Mouse (Mus musculus) left cerebral cortex, adult 18-20 months (tissue): ENCODE results near the gene Aknad1. TPM values are rescaled to one million over a fixed set of nuclear protein-coding genes. Genes with fewer than 3 reads are reported as not detected.

ENCODE experiments used
- DNase-seq, 2 experiments: peaks; one replicate each; pipeline ENCODE4 v3.0.0; 2021 to 2022; ENCODE audit warnings: low spot score in 2 of 2, mixed read lengths in 1 of 2
- total RNA-seq, 2 experiments: library from RNA; stranded (reverse); gene quantifications; 2 replicates each; pipeline ENCODE4 v1.2.3; 2021

Gene Aknad1
- total RNA-seq, 2 experiments from 2014 or later, result 0.12 TPM; not detected in 1

DNA sequence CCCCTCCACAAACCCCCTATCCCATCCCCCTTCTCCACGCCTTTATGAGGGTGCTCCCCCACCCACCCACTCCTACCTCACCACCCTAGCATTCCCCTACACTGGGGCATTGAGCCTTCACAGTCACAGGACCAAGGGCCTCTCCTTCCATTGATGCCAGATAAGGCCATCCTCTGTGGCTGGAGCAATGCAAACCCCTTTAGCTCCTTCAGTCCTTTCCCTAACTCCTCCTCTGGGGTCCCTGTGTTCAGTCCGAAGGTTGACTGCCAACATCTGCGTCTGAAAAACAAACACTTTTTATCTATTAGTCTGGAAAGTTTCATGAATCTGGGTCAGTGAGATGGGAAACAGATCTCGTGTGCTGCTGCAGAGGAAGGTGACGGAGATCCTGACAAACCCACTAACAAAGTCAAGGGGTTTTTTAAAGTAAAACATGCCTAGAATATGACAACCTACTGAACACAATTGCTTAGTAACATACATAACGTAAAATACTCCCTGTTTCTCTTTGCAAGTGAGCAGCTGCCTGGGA is 43.0 kb downstream of the Aknad1 start:
- DNase-seq, result no peak

DNA sequence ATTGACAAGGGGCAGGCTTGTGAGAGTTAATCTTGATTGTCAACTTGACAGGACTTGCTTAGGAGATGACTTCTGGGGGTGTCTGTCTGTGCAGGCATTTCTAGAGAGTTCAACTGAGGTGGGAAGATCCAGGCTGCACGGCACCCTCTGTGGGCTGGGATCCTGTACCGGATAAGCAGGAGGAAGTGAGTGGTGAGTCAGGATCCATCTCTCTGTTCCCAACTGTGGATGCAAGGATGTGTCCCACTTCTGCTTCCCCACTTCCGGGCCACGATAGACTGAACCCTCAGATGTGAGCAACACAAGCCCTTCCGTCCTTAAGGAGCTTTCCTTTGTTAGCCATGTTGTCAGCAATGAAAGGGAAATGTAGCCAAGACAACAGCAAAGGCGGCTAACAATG is 47.1 kb downstream of the Aknad1 start:
- no peak for DNase-seq

DNA sequence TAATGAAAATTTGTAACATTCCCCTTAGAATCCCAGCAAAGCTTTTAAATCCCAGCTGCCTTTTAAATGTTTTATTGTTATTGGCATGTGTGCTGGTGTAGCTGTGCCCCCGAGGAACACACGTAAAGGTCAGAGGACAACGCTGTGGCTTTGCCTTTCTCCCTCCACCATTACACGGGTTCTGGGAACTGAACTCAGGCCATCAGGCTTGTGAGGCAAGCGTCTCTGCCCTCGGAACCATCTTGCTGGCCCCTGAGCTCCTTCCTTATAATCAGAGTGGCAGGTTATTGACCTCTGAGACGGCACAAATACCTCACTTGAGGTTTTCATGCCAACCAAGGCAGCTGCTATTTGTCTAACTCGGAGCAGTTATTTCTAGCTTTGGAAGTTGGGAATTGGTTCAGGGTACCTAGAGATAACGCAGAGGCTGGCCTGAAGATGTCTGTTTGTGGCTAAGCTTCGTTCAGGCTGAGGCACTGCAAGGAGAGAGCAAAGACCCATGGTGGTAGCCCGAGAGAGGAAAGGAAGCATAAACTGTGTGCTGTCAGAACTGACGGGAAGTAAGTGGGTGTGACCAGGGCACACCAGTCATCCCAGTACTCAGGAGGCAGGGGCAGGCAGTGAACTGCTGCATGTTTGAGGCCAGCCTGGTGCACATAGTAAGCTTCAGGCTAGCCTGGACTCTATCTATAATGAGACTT is 48.4 kb downstream of the Aknad1 start:
- DNase-seq, result no peak

DNA sequence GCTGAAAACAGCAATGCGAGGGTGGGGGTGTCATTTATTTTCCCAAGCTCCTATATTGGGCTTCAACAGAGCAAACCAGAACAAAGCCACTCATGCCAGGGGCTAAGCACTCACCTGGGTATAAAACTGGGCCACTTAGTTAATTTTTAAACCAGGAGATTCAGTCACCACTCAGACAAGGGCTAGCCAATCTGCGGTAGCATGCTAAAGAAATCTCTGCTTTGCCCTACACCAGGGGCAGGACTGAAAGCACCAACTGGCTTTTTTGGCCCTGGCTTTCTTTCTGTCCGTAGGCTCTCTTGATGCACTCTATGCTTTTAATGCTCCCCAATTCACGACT is 49.0 kb downstream of the Aknad1 start:
- no peak for DNase-seq

DNA sequence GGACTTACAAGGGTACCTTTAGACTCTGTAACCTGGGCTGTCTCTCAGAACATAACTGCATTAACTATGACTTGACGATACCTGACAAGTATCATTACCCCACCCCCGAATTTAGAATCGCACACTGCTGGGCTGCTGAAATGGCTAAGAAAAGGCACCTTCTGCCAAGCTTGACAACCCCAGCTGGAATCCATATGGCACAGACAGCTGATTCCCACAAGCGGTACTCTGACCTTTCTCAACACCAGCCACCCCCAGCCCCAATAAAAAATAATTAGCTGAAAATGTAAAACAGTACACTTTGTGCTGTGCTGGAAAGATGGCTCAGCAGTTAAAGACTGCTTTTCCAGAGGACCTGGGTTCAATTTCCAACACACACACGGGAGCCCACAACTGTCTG is 49.8 kb downstream of the Aknad1 start:
- no peak for DNase-seq

DNA sequence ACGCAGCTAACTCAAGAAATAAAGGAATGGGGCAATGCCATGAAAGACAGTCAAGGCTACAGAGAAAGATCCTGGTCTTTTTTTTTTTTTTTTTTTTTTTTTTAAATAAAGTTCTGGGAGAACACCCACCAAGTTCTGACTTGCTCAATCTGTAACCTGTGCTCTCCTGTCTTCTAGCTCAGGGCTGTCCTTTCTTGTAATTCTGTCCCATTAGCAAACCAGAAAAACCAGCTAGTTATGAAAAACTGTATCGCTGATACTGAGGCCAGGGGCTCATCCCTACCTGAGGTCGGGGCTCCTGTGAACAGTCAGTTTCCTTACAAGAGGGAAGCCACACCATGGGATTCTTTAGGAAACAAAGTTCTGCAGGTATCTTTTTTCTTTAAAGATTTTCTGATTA is 51.0 kb downstream of the Aknad1 start:
- DNase-seq, result no peak

DNA sequence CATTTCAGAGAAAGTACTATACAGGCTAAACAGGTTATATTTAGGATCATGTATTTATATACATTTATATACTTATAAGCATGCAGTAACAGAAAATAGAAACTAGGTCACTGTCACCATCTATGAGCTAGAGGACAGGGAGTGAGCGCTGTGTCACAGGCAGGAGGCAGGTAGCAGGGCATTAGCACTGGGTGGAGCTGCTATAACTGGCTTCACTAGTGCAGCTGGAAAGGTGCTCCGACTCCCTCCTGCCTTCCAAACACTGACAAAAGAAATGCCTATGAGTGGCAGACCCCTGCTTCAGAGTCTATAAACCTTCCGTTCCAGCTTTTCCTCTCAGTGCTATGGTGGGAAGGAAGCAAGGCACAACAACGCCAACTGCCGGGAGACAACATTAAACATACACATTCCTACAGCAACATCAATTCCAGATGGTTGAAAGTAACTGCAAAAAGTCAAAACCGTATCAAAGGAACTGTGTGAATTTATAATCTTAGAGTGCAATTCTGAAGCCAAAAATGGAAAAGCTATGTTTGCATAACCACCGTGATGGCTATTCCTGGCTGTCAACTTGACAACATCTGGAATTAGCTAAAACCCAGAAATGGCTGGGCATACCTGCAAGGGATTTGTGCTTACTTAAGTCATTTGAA is 51.7 kb downstream of the Aknad1 start:
- peak in 1 of 2 experiments; percentile 13 for DNase-seq

DNA sequence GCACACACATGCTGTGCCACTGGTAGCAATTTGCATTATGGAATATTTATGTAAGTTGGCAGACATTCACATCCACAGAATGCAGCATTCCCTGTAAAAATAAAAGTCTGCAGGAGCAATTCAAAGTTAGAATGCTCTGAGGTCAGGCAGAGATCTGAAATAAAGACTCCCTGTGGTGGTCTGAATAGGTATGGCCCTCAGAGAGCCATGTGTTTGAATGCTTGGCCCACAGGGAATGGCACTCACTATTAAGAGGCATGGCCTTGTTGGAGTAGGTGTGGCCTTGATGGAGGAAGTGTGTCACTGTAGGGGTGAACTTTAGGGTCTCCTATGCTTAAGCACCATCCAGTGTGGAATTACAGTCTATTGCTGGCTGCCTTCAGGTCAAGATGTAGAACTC is 53.0 kb downstream of the Aknad1 start:
- DNase-seq, result no peak

DNA sequence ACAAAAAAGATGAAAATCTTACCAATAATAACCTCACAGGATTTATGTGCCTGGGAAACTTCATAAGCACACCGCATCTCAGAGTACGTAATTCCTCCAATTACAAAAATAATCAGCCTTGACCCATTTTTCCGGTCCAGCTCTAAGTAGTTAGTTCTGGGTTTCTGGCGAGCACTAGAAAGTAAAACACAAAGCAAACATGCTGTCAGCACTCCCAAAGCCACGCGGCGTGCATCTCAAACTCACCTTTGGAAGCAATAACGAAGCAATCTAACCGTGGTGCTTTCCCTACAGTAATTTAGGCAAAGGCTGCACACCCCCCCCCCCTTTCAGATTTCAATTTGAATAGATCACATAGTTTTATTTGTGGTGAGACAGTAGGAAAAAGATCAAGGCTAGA is 55.3 kb downstream of the Aknad1 start:
- DNase-seq, result no peak

DNA sequence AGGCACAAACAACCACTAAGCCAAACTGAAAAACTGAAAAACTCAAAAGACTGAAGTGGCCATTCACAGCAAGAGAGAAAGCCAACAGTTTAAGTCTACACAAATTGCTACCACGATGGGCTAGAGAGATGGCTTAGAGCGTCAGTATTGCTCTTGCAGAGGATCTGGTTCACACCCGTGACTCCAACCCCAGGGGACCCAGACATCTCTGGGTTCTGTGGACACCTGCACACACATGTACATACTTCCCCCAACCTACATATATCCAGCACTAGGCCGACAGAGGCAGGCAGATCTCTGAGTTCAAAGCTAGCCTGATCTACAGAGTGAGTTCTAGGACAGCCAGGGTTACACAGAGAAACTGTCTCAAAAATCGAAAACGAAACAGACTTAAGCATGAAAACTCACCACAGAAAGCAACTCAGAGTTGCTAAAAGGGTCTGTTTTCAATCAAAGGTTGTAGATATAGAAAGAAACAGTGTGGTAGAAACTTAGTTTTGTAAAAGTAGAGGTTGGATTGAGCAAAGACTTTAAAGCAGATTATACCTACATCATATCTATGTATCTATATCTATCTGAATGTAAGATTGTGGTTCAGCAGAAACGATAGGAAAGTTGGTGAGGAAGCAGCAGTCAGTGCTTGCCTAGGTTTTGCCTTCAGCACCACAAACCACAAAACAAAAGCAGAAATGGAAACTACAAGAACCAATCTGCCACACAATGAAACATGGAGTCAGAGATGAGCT is 56.3 kb downstream of the Aknad1 start:
- no peak for DNase-seq

DNA sequence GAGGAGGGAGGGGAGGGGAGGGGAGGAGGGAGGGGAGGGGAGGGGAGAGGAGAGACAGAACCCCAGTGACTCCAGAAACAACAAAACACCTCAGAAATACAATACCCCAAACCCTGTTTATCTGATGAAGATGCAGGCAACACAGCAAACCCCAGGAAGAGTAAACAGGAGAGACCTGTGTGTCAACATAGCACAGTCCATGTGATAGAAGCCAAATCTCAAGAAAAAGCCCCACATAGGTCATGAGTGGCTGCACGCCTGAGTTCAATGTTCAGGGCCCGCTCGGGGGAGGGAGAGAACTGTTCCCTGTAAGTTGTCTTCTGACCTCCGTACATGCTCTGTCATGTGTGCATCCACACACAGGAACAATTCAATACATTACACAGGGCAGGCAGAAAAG is 56.9 kb downstream of the Aknad1 start:
- no peak for DNase-seq

DNA sequence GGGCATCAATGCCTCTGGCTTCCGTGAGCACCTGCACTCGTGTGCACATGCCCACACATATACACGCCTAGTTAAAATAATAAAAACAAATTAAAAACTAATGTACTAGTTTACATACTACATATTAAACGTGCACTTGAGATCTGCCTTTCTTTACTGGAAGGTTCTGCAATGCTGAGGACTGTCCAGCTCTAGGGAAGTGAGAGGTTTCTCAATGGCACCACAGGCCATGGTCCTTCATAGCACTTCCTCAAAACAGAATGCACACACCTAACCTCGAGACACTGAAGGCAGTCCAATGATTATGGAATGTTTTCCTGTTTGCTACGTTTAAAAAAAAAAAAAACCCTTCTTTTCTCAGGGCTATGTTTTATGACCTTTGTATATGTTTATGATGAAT is 58.3 kb downstream of the Aknad1 start:
- no peak for DNase-seq

DNA sequence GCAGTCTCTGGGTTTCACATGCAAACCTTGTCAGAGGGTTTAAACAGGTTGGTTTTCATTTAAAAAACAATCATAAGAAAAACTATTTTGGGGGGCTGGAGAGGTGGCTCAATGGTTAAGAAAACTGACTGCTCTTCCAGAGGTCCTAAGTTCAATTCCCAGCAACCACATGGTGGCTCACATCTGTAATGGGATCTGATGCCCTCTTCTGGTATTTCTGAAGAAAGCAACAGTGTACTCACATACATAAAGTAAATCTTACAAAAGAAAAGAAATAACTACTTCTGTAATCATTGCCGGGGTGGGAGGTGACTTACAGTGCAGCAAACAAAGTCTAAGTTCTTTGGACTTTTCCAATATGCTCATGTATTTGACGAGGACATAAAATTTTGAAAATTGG is 58.9 kb downstream of the Aknad1 start:
- no peak for DNase-seq

DNA sequence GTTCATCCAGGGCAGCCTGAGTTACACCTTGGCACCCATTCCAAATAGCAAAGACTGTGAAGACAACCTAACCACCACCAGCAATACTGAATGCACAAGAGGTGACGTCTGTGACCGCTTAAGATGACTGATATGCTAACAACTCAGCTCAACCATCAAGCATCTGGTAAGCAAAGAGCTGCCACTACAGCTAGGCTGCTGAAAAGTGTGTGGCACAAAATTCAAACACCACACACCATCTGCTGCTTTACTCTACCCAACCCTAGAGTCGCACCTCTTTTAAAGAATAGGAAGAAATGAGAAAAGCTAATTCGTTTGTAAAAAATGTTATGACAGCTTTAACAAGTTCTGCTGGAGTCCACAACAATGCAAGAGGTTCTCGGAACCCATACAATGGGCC is 66.2 kb downstream of the Aknad1 start:
- no peak for DNase-seq

DNA sequence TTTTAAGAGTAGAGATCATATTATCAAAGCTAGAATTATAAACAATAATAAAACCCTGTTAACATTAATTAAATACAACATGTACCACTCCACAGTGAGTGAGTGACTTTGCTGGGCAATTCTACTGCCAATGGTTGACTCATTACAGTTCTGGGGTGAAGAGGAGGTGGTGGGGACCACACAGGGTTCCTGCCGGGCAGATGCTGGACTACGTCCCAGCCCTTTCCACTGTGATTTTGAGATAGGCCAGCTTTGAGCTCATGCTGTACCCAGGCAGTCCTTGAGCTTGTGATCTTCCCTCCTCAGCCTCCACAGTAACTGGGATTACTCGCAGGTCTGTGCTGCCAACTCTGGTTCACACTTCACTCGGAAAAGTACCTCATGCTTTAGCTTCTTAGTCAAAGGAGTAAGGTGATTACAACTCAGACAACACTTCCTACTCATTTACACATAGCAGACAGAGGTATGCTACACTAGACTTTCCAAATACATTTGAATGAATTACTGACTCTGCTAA is 71.3 kb downstream of the Aknad1 start:
- DNase-seq, result no peak

DNA sequence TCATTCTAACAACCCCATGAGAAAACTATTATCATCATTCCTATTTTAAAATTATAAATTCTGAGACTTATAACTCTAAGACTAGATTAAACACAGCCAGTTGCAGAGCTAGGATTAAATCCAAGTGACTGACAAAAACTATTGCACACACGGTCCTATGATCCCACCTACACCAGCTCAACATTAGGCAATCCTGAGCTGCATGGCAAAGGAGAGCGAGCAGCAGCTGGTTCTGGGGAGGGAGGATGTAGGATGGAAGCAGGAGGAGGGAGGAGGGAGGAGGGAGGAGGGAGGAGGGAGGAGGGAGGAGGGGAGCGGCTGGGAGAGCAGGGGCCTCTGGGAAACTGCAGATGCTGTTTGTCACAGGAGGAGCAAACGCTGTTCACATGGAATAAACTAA is 76.2 kb downstream of the Aknad1 start:
- DNase-seq, result no peak

DNA sequence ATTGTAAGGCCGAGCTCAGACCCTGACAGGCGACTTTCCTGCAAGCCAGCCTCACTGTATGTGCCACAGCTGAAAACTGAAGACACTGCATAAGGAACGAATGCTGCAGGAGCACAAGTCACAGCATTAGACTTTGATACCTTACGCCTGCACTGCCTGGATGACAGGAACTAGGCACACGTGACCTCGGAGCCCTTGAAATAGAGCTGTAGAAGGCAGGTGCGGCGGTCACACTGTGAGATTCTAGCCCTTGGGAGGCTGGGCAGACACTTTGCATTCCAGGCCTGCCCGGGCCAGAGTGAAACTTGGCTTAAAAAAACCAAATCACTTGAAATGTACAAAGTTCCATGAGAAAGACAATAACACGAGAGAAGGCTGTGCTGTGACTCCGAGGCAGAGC is 91.0 kb downstream of the Aknad1 start:
- no peak for DNase-seq

DNA sequence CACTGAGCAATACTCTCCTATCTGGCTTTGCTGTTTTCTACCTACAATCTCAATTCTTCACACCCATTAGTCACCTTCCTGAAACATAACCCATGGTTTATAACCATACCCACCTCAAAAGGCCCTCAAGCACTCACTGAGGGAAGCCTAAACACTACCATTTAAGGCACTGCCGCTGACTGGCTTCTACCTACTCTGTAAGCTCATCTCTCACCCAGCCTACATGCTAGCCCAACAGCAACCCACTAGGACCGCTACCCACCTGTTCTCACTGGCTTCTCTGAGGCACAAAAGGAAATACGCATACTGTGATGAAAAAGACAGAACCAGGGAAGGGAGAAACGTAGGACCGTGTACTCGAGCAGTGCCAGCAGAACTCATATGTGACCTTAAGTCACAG is 92.3 kb downstream of the Aknad1 start:
- no peak for DNase-seq
